Mouse (Mus musculus) urinary bladder, postnatal 25 days (tissue): ENCODE data around the gene Fermt1.

Experiments
- DNase-seq: peaks from one replicate; pipeline ENCODE4 v3.0.0; 2022; ENCODE audit warnings: low spot score

Gene Fermt1

GRCm38 (mm10) chr2:132945326-132946207 is at the start of gene Fermt1:
TSS of gene Fermt1 (minus strand) at chr2:132945906.
- peak; percentile 49 for DNase-seq

DNA sequence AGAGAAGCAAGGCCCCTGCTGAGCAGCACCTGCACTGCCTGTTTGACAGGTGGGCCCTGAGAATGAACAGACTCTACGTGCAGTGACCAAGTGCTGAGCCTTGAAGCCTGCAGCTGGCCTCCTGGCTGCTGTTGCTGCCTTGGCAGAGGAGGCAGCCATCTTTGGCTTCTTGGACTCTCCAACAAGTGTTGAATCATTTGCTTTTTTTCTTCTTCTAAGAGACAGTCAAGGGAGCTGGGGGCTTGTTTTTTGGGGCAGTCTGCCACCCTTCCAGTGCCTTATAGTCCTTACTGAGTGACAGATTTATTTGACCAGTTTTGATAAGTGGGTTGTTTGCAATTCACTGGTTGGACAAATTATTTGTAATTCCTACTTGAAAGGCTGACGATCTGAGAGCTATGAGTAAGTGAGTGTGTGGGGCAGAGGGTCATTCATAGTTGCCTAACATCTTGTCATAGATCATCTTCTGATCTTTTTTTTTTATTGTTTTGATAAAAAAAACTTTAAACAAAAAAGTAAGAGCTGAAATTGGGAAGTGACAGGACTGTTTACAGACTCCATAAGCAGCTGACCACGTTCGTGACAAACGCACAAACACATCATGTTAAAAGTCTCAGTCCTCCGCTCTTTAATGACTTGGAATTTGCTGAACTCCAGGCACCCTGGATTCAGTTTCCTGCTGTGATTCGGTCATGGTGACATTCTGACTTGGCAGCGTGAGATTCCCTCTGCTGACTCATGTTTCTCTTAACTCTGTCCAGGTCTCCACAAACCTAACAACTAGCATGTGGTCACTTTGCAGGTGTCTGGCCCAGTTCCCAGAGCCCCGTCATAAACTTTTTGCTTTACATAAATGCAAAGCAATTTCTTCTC is 47.2 kb upstream of the Fermt1 start:
- DNase-seq, result peak; percentile 7

GRCm38 (mm10) chr2:132989778-132990564 is 44.3 kb upstream of the Fermt1 start:
- no peak for DNase-seq

GRCm38 (mm10) chr2:132973346-132973745 is 27.6 kb upstream of the Fermt1 start:
- no peak for DNase-seq

GRCm38 (mm10) chr2:132970772-132971173 is 25.1 kb upstream of the Fermt1 start:
- DNase-seq, result no peak

- no peak for DNase-seq
Measured at GRCm38 (mm10) chr2:132957786-132958185, 12.1 kb upstream of the Fermt1 start.

GRCm38 (mm10) chr2:132952197-132952596 is 6.5 kb upstream of the Fermt1 start:
- peak; percentile 21 for DNase-seq

- no peak for DNase-seq
Measured at GRCm38 (mm10) chr2:132948174-132948573, 2.5 kb upstream of the Fermt1 start.

GRCm38 (mm10) chr2:132946976-132947375 is 1.3 kb upstream of the Fermt1 start:
- DNase-seq, result no peak

GRCm38 (mm10) chr2:132944711-132945325 is 888 bp downstream of the Fermt1 start:
- peak; percentile 11 for DNase-seq

DNA sequence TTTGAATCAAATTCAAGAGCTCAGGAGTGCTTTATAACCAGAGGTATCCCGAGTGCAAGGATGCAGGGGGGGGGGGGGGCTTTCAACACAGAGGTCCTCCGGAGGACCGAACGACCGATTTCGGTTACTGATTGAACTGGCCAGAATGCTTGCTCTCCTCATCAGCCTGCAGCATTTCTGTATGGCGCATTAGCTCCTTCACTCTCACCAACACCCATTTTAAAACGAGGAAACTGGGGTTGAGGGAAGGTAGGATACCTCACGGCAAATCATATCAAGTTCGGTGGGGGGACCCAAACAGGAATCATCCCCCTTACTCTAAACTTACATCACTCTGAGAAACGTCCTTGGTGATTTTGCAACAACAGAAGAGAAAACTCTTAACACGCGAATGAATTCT is 1.7 kb downstream of the Fermt1 start:
- no peak for DNase-seq

GRCm38 (mm10) chr2:132943596-132943995 is 2.1 kb downstream of the Fermt1 start:
- no peak for DNase-seq

- DNase-seq, result no peak
Measured at GRCm38 (mm10) chr2:132939056-132939455, 6.7 kb downstream of the Fermt1 start.

GRCm38 (mm10) chr2:132936176-132936575 is 9.5 kb downstream of the Fermt1 start:
- DNase-seq, result no peak

GRCm38 (mm10) chr2:132934711-132935110 is 11.0 kb downstream of the Fermt1 start:
- DNase-seq, result no peak

- no peak for DNase-seq
Measured at GRCm38 (mm10) chr2:132934142-132934541, 11.6 kb downstream of the Fermt1 start.

GRCm38 (mm10) chr2:132928999-132929398 is 16.7 kb downstream of the Fermt1 start:
- DNase-seq, result no peak

- no peak for DNase-seq
Measured at GRCm38 (mm10) chr2:132927871-132928270, 17.8 kb downstream of the Fermt1 start.

DNA sequence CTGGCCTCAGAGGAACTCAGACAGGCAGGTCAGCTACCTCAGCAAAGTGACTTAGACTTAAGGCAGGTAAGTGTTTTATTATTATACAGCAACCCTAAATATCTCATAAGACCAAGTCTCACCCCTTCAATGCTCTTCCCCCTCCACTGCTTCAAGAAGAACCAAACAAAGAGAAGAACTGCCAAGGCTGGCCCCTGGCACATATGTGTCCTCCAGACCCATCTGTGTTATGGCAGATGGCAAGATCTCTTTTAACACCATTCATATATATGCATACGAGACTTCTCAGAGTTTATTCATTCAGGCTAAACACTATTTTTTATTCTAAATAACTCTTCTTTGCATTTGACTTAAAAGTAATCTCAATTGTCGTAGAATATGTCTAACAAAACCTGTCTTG is 18.4 kb downstream of the Fermt1 start:
- no peak for DNase-seq

- DNase-seq, result no peak
Measured at GRCm38 (mm10) chr2:132923290-132924085, 22.2 kb downstream of the Fermt1 start.
